Mouse (Mus musculus): ENCODE measurements at regions not wholly inside any gene's neighbourhood (a gene's known extent, or its start where the extent isn't known, plus 50 kb on each side); places are given as distances from the start of the nearest gene placed in this dataset.

- DNase-seq (ENCODE audit: low spot score), result no peak
- intact Hi-C loops (cut with DNase I), result no loop called here
Measured at GRCm38 (mm10) chr7:58557535-58557934, 98.4 kb upstream of the Atp10a start.

GRCm38 (mm10) chr7:58568807-58569206, 87.2 kb upstream of the Atp10a start:
- no peak for DNase-seq (ENCODE audit: low spot score)
- intact Hi-C loops (cut with DNase I), result no loop called here

GRCm38 (mm10) chr7:58584241-58584820, 71.6 kb upstream of the Atp10a start:
- intact Hi-C loops (cut with DNase I), result loop anchor here (10.0 kb wide), 3 partner anchors 160 to 490 kb away; no protein-coding TSS in a partner anchor
- DNase-seq (ENCODE audit: low spot score), result no peak

- intact Hi-C loops (cut with DNase I), result loop anchor here (10.0 kb wide), 3 partner anchors 159 to 489 kb away; no protein-coding TSS in a partner anchor
Measured at GRCm38 (mm10) chr7:58585626-58586256, 70.2 kb upstream of the Atp10a start.

GRCm38 (mm10) chr7:58595951-58596350, 60.0 kb upstream of the Atp10a start:
- no peak for DNase-seq (ENCODE audit: low spot score)
- intact Hi-C loops (cut with DNase I), result no loop called here

More at GRCm38 (mm10) chr7:58585626-58586256, 70.2 kb upstream of the Atp10a start:
- no peak for DNase-seq (ENCODE audit: low spot score)

Measured in heart, postnatal 25 days (tissue).